Mouse (Mus musculus) intestine, postnatal 0 days (tissue): ENCODE data around the gene 4933434E20Rik. TPM values are rescaled to one million over a fixed set of nuclear protein-coding genes. Genes with fewer than 3 reads are reported as not detected.

ENCODE experiments used
- ATAC-seq: fragments of 200-750 bp; cut with Nextera tagmentation; 2 replicates; pipeline ENCODE4 v1.8.0; 2017; ENCODE audit warnings: mild to moderate bottlenecking, moderate TSS enrichment, moderate library complexity
- H3K27ac ChIP-seq: fragments of 300-500 bp; sonication (generic); 2 replicates; pipeline ENCODE4 v1.5.1; 2014; ENCODE audit warnings: mild to moderate bottlenecking, low read depth, low read length, moderate library complexity
- H3K27me3 ChIP-seq: fragments of 300-500 bp; sonication (generic); replicated peaks from 2 replicates; pipeline ENCODE4 v1.6.1; 2014; ENCODE audit warnings: low read length, mixed read lengths; ENCODE audit not compliant: control insufficient read depth, insufficient read depth
- H3K36me3 ChIP-seq: fragments of 300-500 bp; sonication (generic); 2 replicates; pipeline ENCODE4 v1.6.1; 2014; ENCODE audit warnings: mild to moderate bottlenecking, moderate library complexity; ENCODE audit not compliant: control insufficient read depth, insufficient read depth
- H3K4me1 ChIP-seq: fragments of 300-500 bp; sonication (generic); replicated peaks from 2 replicates; pipeline ENCODE4 v1.6.1; 2014; ENCODE audit warnings: antibody characterized with exemption, low read length, mixed read lengths; ENCODE audit not compliant: control insufficient read depth, insufficient read depth
- H3K4me2 ChIP-seq: fragments of 300-500 bp; sonication (generic); replicated peaks from 2 replicates; pipeline ENCODE4 v1.6.1; 2014; ENCODE audit warnings: low read depth, mild to moderate bottlenecking, moderate library complexity
- H3K4me3 ChIP-seq: fragments of 300-500 bp; sonication (generic); 2 replicates; pipeline ENCODE4 v1.5.1; 2014; ENCODE audit warnings: low read depth, low read length
- H3K9ac ChIP-seq: fragments of 300-500 bp; sonication (generic); 2 replicates; pipeline ENCODE4 v1.6.1; 2014; ENCODE audit warnings: mild to moderate bottlenecking, low read depth, low read length
- H3K9me3 ChIP-seq: fragments of 300-500 bp; sonication (generic); 2 replicates; pipeline ENCODE4 v1.6.1; 2016; ENCODE audit warnings: mixed run types; ENCODE audit not compliant: control insufficient read depth
- CTCF ChIP-seq: sonication (generic); IDR thresholded peaks from 2 replicates; pipeline ENCODE4 v1.5.1; 2016; ENCODE audit warnings: low read depth, mild to moderate bottlenecking, control low read depth, antibody characterized with exemption, moderate library complexity
- WGBS: fragments of 180-500 bp; shearing (Covaris S2); extraction: QIAGEN DNeasy Blood & Tissue Kit; methylation state at CpG from one replicate; pipeline ENCODE4 v1.1.7; 2014; 5-methylcytosine and 5-hydroxymethylcytosine counted together
- microRNA counts: library from miRNA; unstranded; fragments of <30 nt; microRNA quantifications from one replicate; lab custom pipeline; 2016
- microRNA-seq: library from miRNA; unstranded; fragments of <30 nt; microRNA quantifications from one replicate; pipeline ENCODE4, GENCODE M21; 2016
- polyA plus RNA-seq: library from polyadenylated mRNA; unstranded; fragments of >200 nt; fragmentation: Nextera tagmentation; extraction: Ambion mirVana; gene quantifications from 2 replicates; pipeline ENCODE4 v1.2.1, GENCODE M21; 2015

4933434E20Rik gene
- polyA plus RNA-seq, 1 experiment from 2014 or later: 128 TPM

- 61% methylated on average over 3 of the region's 3 CpGs for WGBS
- H3K36me3 ChIP-seq: no peaks in the 10 kb centered on the region
- no peak overlapping the region for H3K27ac ChIP-seq
- no peak for TF ChIP-seq CTCF
- H3K9ac ChIP-seq: no peak overlapping the region
- H3K9me3 ChIP-seq: no peaks in the 10 kb centered on the region
- H3K4me3 ChIP-seq: no peak overlapping the region
- H3K27me3 ChIP-seq: no peaks in the 10 kb centered on the region
- no peaks in the 10 kb centered on the region for H3K4me1 ChIP-seq
- H3K4me2 ChIP-seq: no peak overlapping the region
- no peak for ATAC-seq
These were observed 64.1 kb downstream of the 4933434E20Rik start for GRCm38 (mm10) chr3:90115526-90115925.

MicroRNAs encoded within 50 kb of the gene (microRNA counts, 519-probe panel; counts per million panel counts)
- microRNA mmu-miR-190b (lab: Ali Mortazavi, UCI): 4,239 counts per million, percentile 62 among the panel's probes with 10 or more counts

Small RNA genes within 50 kb of the gene (microRNA-seq; reads per million reads assigned to microRNA genes)
- gene Mir190b (12.0 reads per million, percentile 23 among the genes with 10 or more reads in this experiment), gene Mir7669 (not detected)

Other genes with a start within 250 kb of the 4933434E20Rik start
- gene She, start 220.3 kb upstream of the 4933434E20Rik start, polyA plus RNA-seq: 1.6 and 1.8 TPM in 2 replicates
- 2.8 and 3.2 TPM in 2 replicates for gene Il6ra, start 138.4 kb upstream of the 4933434E20Rik start, polyA plus RNA-seq
- gene Atp8b2, start 88.1 kb upstream of the 4933434E20Rik start, polyA plus RNA-seq: 2.4 TPM in 2 replicates
- 64.0 and 65.1 TPM in 2 replicates for gene Hax1, start 52.9 kb upstream of the 4933434E20Rik start, polyA plus RNA-seq
- gene Ubap2l, start 992 bp downstream of the 4933434E20Rik start, polyA plus RNA-seq: 112 and 117 TPM in 2 replicates
- 311 and 332 TPM in 2 replicates for gene Tpm3, start 21.0 kb downstream of the 4933434E20Rik start, polyA plus RNA-seq
- 0.03 TPM in 1 of 2 replicates, not detected in the other for gene Nup210l, start 52.5 kb downstream of the 4933434E20Rik start, polyA plus RNA-seq
- gene Rps27, start 162.0 kb downstream of the 4933434E20Rik start, polyA plus RNA-seq: 1,181 and 1,228 TPM in 2 replicates
- gene Rab13, start 162.1 kb downstream of the 4933434E20Rik start, polyA plus RNA-seq: 22.7 and 23.1 TPM in 2 replicates
- 169 and 172 TPM in 2 replicates for gene Jtb, start 180.0 kb downstream of the 4933434E20Rik start, polyA plus RNA-seq
- gene Creb3l4, start 191.9 kb downstream of the 4933434E20Rik start, polyA plus RNA-seq: 7.5 and 8.6 TPM in 2 replicates
- gene Slc39a1, start 196.5 kb downstream of the 4933434E20Rik start, polyA plus RNA-seq: 153 and 158 TPM in 2 replicates
- 12.2 and 14.9 TPM in 2 replicates for gene Crtc2, start 202.5 kb downstream of the 4933434E20Rik start, polyA plus RNA-seq
- 0.93 and 0.94 TPM in 2 replicates for gene Dennd4b, start 213.5 kb downstream of the 4933434E20Rik start, polyA plus RNA-seq
- gene Gatad2b, start 241.5 kb downstream of the 4933434E20Rik start, polyA plus RNA-seq: 4.7 and 6.6 TPM in 2 replicates